Mouse (Mus musculus) midbrain, embryonic 11.5 days (tissue): Measurements from ENCODE around the gene Isg15. TPM values are rescaled to one million over a fixed set of nuclear protein-coding genes. Genes with fewer than 3 reads are reported as not detected.
A peak's percentile ranks its signal among the peaks of the same experiment; 100 is the strongest.

Experiments
- ATAC-seq: fragments of 200-750 bp; cut with Nextera tagmentation; 2 replicates; pipeline ENCODE4 v1.8.0; 2017; ENCODE audit warnings: moderate TSS enrichment, moderate library complexity; ENCODE audit not compliant: low FRiP score
- DNase-seq: peaks from one replicate; pipeline ENCODE4 v3.0.0; 2015; ENCODE audit warnings: low spot score; ENCODE audit errors: missing footprints
- H3K27ac ChIP-seq: fragments of 300-500 bp; sonication (generic); 2 replicates; pipeline ENCODE4 v1.5.1; 2014; ENCODE audit warnings: low read depth, low read length
- H3K27me3 ChIP-seq: fragments of 300-500 bp; sonication (generic); 2 replicates; pipeline ENCODE4 v1.6.1; 2014; ENCODE audit warnings: mild to moderate bottlenecking, low read length, moderate library complexity, mixed read lengths; ENCODE audit not compliant: control insufficient read depth, insufficient read depth
- H3K36me3 ChIP-seq: fragments of 300-500 bp; sonication (generic); 2 replicates; pipeline ENCODE4 v1.6.1; 2014; ENCODE audit warnings: mild to moderate bottlenecking, low read length, moderate library complexity, mixed read lengths; ENCODE audit not compliant: control insufficient read depth, insufficient read depth
- H3K4me1 ChIP-seq: fragments of 300-500 bp; sonication (generic); 2 replicates; pipeline ENCODE4 v1.6.1; 2014; ENCODE audit warnings: low read length; ENCODE audit not compliant: control insufficient read depth, insufficient read depth
- H3K4me2 ChIP-seq: fragments of 300-500 bp; sonication (generic); 2 replicates; pipeline ENCODE4 v1.6.1; 2014; ENCODE audit warnings: mild to moderate bottlenecking, moderate library complexity
- H3K4me3 ChIP-seq: fragments of 300-500 bp; sonication (generic); 2 replicates; pipeline ENCODE4 v1.5.1; 2014; ENCODE audit warnings: low read depth, low read length
- H3K9ac ChIP-seq: fragments of 300-500 bp; sonication (generic); 2 replicates; pipeline ENCODE4 v1.6.1; 2014; ENCODE audit warnings: low read length
- H3K9me3 ChIP-seq: fragments of 300-500 bp; sonication (generic); 2 replicates; pipeline ENCODE4 v1.6.1; 2016; ENCODE audit warnings: low read length; ENCODE audit not compliant: control insufficient read depth
- WGBS: fragments of 180-500 bp; shearing (Covaris S2); extraction: QIAGEN DNeasy Blood & Tissue Kit; methylation state at CpG from one replicate; pipeline ENCODE4 v1.1.7; 2014; 5-methylcytosine and 5-hydroxymethylcytosine counted together
- polyA plus RNA-seq: library from polyadenylated mRNA; unstranded; fragments of >200 nt; fragmentation: Nextera tagmentation; extraction: Ambion mirVana; gene quantifications from 2 replicates; pipeline ENCODE4 v1.2.1, GENCODE M21; 2014

Gene Isg15
- polyA plus RNA-seq, 1 experiment from 2014 or later: 0.25 TPM

DNA sequence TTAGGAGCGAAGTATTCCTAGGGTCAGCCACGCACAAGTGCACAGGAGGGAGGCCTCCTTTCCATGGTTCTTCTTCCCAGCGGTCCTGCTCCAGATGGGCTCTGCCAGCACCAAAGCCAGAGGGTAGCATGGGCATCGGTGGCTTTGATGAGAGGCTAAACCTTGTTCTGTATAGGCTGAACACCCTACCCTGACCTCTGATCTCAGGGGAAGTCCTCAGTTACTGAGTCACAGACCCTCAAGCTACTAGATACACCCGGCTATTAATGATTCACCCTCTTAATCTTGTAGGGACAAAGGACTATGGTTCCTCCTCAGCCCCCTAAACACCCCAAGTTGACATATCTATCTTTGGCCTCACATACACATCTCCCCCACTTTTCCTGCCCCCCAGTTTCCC is 6.7 kb downstream of the Isg15 start:
- no peak overlapping the region for H3K9ac ChIP-seq
- ATAC-seq (no peak), DNase-seq (no peak)
- 71% methylated on average over 5 of the region's 5 CpGs for WGBS
- H3K4me3 ChIP-seq: no peak overlapping the region
- H3K36me3 ChIP-seq: peaks cover 10% of the 10 kb centered on the region
- no peak overlapping the region for H3K27ac ChIP-seq
- H3K9me3 ChIP-seq: no peaks in the 10 kb centered on the region
- no peaks in the 10 kb centered on the region; the same call in 1 of the 2 replicates for H3K27me3 ChIP-seq
- H3K4me2 ChIP-seq: no peak overlapping the region; the same call in 1 of the 2 replicates
- peaks cover 64% of the 10 kb centered on the region for H3K4me1 ChIP-seq

DNA sequence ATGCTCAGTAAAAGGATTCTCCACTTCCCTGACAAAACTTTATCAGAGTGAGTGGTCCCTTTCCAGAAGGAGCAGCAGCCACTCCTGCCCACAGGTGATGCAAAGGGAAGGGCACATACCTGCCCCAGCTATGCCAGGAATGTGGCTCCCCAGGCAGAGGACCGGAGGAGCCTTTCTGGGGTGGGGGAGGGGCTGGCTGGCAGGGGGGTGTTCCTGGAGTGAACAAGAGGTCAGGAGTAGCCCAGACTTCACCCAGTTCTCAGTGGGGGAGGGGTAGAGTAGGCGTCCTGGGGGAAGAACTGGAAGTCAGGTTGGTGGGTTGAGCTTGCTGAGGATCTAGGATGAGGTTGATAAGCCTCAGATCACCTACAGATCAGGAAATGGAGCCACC is 7.4 kb downstream of the Isg15 start:
- Histone ChIP-seq H3K9ac (0 out of 2 replicates have a peak overlapping the region, but pooled peaks have one; percentile 16), H3K27me3 (no peaks in the 10 kb centered on the region; the same call in 1 of the 2 replicates), H3K9me3 (no peaks in the 10 kb centered on the region), H3K4me2 (no peak overlapping the region), H3K4me1 (peaks cover 69% of the 10 kb centered on the region), H3K4me3 (no peak overlapping the region), H3K27ac (no peak overlapping the region), H3K36me3 (peaks cover 10% of the 10 kb centered on the region)
- DNase-seq: no peak
- no peak for ATAC-seq
- 18% methylated on average over 2 of the region's 2 CpGs for WGBS

DNA sequence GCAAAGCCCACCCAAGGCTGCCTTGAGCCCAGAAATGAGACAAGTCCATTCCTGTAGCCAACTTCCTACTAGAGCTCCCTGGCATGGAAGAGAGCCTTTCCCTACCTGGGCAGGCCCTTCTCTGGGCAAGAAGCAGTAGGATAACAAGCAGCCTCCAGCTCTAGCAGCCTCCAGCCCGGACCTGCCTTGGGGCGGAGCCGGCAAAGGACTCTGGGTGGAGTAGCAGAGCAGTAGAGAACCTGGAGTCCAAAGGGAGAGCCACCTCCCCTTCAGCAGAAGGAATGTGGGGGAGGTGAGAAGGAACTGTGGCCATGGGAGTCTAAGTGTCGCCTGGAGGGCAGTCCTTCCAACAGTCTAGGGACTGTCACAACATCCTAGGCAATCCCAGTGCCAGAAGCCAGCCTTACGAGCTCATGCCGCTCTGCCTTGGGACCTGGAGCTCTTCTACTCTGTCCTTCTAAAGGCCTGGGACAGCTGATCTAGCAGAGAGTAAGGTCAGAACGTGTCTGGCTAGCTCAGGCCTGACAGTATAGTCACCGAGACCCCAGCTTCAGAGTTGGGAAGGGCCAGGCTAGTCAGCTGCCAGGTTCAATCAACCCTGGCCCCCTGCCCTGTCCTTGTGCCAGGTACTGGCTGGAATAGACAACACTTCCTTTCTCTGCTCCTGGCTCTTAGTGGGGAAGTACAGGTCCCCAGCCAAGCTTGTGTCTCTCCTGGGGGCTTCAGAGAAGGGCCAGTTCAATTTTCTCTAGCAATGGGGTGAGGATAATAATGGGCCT is 8.0 kb downstream of the Isg15 start:
- no peak for DNase-seq
- Histone ChIP-seq H3K36me3 (peaks cover 10% of the 10 kb centered on the region), H3K27ac (no peak overlapping the region), H3K4me1 (peaks cover 72% of the 10 kb centered on the region), H3K4me2 (no peak overlapping the region), H3K9me3 (no peaks in the 10 kb centered on the region), H3K4me3 (no peak overlapping the region), H3K9ac (0 out of 2 replicates have a peak overlapping the region, but pooled peaks have one; percentile 16), H3K27me3 (no peaks in the 10 kb centered on the region; the same call in 1 of the 2 replicates)
- WGBS: 62% methylated on average over 8 of the region's 8 CpGs
- ATAC-seq: no peak

DNA sequence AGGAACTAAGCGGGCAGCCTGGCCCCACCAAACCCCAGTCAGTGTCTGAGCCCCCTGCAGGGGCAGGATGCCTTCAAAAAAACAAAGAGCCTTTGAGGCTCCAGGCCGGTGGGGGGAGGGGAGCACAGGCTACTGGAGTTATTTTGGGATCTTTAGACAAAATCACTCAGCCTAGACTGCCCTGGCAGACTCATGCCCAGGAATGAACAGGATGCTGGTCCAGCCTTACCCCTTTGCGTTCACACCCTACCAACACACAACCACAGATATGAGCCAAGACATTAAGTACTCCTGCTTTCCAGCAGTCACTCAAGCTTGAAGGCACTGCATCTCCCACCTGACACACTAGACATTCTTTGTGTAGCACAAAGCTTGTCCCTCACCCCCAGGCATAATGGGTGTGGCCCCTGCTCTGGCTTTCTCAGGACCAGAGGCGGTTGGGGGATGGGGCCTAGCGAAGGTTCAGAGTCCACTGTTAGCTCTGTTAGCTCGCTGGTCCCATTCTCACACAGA is 11.8 kb downstream of the Isg15 start:
- 6% methylated on average over 6 of the region's 6 CpGs for WGBS
- Histone ChIP-seq H3K4me2 (peak overlapping the region; percentile 25), H3K27ac (peak overlapping the region; percentile 78), H3K27me3 (no peaks in the 10 kb centered on the region), H3K4me3 (no peak overlapping the region), H3K9ac (peak overlapping the region; percentile 20), H3K4me1 (peaks cover 76% of the 10 kb centered on the region), H3K9me3 (no peaks in the 10 kb centered on the region), H3K36me3 (peaks cover 10% of the 10 kb centered on the region)
- DNase-seq (peak; percentile 94), ATAC-seq (peak; percentile 54)

DNA sequence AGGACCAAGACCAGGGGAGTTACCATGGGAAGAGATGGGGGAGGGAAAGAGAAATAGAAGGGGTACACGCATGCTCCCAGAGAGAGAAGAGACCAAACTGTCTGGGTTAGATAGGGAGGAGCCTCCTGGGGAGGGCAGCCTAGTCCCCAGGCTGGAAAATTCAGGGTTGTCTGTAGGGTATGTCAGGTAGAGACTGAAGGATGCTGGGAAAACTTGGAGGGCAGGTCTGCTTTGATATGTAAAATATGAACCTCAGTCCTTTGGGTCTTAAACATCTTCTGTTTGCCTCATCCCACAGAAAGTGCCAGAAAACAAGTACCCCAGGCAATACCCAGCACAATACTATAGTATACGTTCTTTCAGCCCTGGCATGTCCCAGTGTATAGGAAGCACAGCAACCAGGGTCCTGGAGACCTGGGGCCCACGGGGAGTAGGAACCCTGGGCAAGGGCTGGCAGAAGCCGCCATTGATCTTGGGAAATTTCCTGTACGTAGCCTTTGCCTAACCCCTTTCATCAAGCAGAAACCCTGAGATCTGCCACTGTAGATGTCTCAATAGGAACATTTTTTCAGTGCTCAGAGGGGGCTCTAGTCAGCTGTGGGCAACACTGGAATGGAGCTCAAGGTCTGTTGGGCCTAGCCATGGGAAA is 12.3 kb downstream of the Isg15 start:
- ATAC-seq (no peak; the same call in 1 of the 2 replicates), DNase-seq (no peak)
- Histone ChIP-seq H3K36me3 (peaks cover 10% of the 10 kb centered on the region), H3K4me2 (peak overlapping the region; percentile 25; the same call in 1 of the 2 replicates), H3K9ac (peak overlapping the region; percentile 20), H3K27ac (peak overlapping the region; percentile 78), H3K9me3 (no peaks in the 10 kb centered on the region), H3K4me1 (peaks cover 77% of the 10 kb centered on the region), H3K27me3 (no peaks in the 10 kb centered on the region), H3K4me3 (no peak overlapping the region)
- WGBS: 40% methylated on average over 5 of the region's 5 CpGs

DNA sequence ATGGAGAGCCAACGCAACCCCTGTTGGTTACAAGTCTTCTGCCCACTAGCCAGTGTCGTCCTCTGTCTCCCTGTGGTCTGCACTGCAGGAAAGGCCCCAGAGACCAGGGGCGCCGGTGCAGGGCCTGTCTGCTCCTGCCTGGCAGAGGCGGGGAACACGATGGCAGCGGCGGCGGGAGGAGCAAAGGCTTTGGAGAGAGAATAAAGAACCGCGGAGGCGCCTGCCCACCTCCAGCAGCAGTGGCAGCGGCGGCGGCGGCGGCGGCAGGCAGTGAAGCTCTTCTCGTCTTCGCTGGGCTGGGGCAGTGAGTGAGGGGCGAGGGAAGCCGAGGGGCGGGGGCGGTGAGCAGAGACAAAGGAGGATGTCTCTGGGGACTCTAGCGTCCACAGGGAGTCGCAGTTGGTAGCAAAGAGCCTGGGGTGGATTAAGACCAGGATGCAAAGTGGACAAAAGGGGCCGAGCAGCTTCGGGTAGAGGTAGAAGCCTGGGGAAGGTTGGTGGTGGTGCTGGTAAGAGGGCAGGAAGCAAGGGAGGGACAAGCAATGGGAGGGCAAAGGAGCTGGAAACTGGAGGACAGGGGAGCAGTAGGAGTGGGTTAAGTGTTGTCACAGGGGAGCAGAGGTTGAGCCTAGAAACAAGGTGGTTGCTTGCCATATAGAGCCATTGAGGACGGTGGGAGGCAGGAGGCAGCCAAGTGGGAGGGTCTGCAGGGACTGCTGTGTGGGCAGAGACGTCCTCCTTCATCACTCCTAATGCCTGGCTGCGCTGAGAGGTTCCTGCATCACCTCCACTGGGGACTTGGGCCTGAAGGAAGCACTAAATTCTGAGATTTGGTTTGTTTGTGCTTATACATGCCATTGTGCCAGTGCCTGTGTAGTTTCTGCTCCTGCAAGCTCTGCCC is 14.4 kb downstream of the Isg15 start:
- peaks cover 8% of the 10 kb centered on the region; the same call in 1 of the 2 replicates for H3K36me3 ChIP-seq
- peak overlapping the region; percentile 85 for H3K9ac ChIP-seq
- WGBS: 2% methylated on average over 31 of the region's 31 CpGs

DNA sequence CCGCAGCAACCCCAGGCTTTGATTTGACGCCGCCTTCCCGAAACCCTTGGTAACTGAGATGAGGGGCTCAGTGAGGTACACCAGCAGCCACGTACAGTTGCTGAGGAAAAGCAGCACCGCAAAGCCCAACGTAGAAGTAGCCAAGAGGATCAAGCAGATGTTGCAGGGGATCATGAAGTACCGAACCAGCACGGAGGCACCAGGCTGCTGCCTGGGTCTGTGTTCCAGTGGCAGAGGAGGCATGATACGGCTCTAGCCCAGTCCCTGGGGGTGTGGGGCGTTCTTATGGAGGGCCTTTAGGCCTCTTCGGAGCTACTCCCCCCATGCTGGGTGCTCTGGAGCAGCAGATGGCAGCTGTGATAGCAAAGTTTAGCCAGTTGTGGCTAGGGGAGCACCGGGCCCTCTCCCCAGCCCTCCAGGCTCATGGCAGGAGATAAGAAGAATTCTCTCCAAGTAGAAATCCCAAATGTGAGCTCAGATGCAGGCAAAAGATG is 15.1 kb downstream of the Isg15 start:
- ATAC-seq: peak; percentile 28
- peak overlapping the region; percentile 72 for H3K4me2 ChIP-seq
- H3K36me3 ChIP-seq: peaks cover 2% of the 10 kb centered on the region; the same call in 1 of the 2 replicates
- peak overlapping the region; percentile 85 for H3K9ac ChIP-seq
- no peaks in the 10 kb centered on the region for H3K9me3 ChIP-seq
- no peaks in the 10 kb centered on the region for H3K27me3 ChIP-seq
- peak overlapping the region; percentile 38 for H3K4me3 ChIP-seq
- peak; percentile 92 for DNase-seq
- H3K27ac ChIP-seq: peak overlapping the region; percentile 88
- H3K4me1 ChIP-seq: peaks cover 64% of the 10 kb centered on the region
- 50% methylated on average over 13 of the region's 13 CpGs for WGBS

More for the DNA sequence above, 14.4 kb downstream of the Isg15 start:
- ATAC-seq (peak; percentile 75), DNase-seq (peak; percentile 96)
- H3K4me3 ChIP-seq: peak overlapping the region; percentile 38
- peaks cover 71% of the 10 kb centered on the region for H3K4me1 ChIP-seq
- H3K27ac ChIP-seq: peak overlapping the region; percentile 88
- H3K9me3 ChIP-seq: no peaks in the 10 kb centered on the region
- H3K27me3 ChIP-seq: no peaks in the 10 kb centered on the region
- peak overlapping the region; percentile 72 for H3K4me2 ChIP-seq

DNA sequence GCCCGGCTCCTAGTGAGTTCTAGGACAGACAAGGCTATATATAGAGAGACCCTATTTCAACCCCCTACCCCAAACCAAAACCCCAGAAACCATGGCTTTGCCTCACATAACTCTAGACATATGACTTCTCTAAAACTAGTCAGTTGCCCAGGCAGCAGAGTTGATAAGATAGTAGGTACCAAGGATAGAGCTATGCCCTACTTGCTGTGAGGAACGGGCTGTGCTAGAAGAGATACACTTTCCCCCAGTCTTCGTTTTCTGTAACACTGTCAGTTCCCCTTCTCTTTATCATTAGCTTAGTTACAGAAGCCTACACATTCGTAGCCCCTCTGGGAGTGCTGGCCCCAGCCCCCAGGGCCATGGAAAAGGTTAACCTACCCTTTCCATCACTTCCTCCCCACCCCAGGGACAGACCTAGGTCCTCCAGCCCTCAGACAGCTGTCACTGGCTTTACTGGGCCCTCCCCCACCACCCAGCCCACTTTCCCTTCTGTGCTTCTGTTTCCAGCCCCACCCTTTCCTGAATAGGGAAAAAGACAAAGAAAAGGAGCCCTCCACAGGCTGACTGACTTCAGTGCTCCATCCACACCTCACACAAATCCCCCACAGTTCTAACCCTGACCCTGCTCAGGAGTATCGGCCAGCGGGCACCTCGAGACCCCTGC is 16.2 kb downstream of the Isg15 start:
- 86% methylated on average over 7 of the region's 7 CpGs for WGBS
- no peaks in the 10 kb centered on the region for H3K27me3 ChIP-seq
- H3K4me3 ChIP-seq: peak overlapping the region; percentile 38
- H3K27ac ChIP-seq: no peak overlapping the region
- H3K9ac ChIP-seq: peak overlapping the region; percentile 85
- ATAC-seq: peak; percentile 13
- H3K4me1 ChIP-seq: peaks cover 53% of the 10 kb centered on the region
- H3K9me3 ChIP-seq: no peaks in the 10 kb centered on the region
- H3K36me3 ChIP-seq: peaks cover 5% of the 10 kb centered on the region
- DNase-seq: no peak
- H3K4me2 ChIP-seq: peak overlapping the region; percentile 72
